Mouse (Mus musculus) c-Kit-negative CD71-positive TER-119-positive erythroid progenitor cells, embryonic 14.5 days (primary cell): ENCODE data around the gene Acot6.

Experiments used
- DNase-seq: peaks from one replicate; pipeline ENCODE4 v3.0.0-alpha.2; 2013; ENCODE audit warnings: low read depth, low spot score

Gene Acot6

GRCm38 (mm10) chr12:84101493-84101845, 1.0 kb downstream of the Acot6 start:
- DNase-seq = no peak

GRCm38 (mm10) chr12:84107012-84107411, 6.6 kb downstream of the Acot6 start:
- no peak for DNase-seq

- DNase-seq = no peak
Measured at GRCm38 (mm10) chr12:84107692-84108091, 7.2 kb downstream of the Acot6 start.

- DNase-seq = no peak
Measured at GRCm38 (mm10) chr12:84109924-84110323, 9.5 kb downstream of the Acot6 start.

GRCm38 (mm10) chr12:84110814-84111213, 10.4 kb downstream of the Acot6 start:
- no peak for DNase-seq

GRCm38 (mm10) chr12:84113676-84114075, 13.2 kb downstream of the Acot6 start:
- no peak for DNase-seq

GRCm38 (mm10) chr12:84114153-84114994, 13.9 kb downstream of the Acot6 start, which contains the start of gene Dnal1:
Gene Dnal1, plus strand, starts transcription at chr12:84114366.
- DNase-seq = no peak

- DNase-seq = no peak
Measured at GRCm38 (mm10) chr12:84119584-84119983, 19.1 kb downstream of the Acot6 start.

GRCm38 (mm10) chr12:84125892-84126291, 25.4 kb downstream of the Acot6 start:
- no peak for DNase-seq

GRCm38 (mm10) chr12:84126899-84127298, 26.4 kb downstream of the Acot6 start:
- DNase-seq = no peak

- no peak for DNase-seq
Measured at GRCm38 (mm10) chr12:84128576-84128975, 28.1 kb downstream of the Acot6 start.

GRCm38 (mm10) chr12:84129931-84130330, 29.5 kb downstream of the Acot6 start:
- no peak for DNase-seq

GRCm38 (mm10) chr12:84132265-84132664, 31.8 kb downstream of the Acot6 start:
- peak; percentile 56 for DNase-seq

GRCm38 (mm10) chr12:84137131-84137530, 36.7 kb downstream of the Acot6 start:
- no peak for DNase-seq

GRCm38 (mm10) chr12:84140135-84140534, 39.7 kb downstream of the Acot6 start:
- no peak for DNase-seq

- DNase-seq = no peak
Measured at GRCm38 (mm10) chr12:84141271-84141670, 40.8 kb downstream of the Acot6 start.

GRCm38 (mm10) chr12:84142281-84143050, 42.0 kb downstream of the Acot6 start:
- no peak for DNase-seq

GRCm38 (mm10) chr12:84147954-84148621, 47.6 kb downstream of the Acot6 start, which contains the start of gene Pnma1:
Gene Pnma1, minus strand, starts transcription at chr12:84148489.
- peak; percentile 85 for DNase-seq

GRCm38 (mm10) chr12:84148622-84149012, 48.2 kb downstream of the Acot6 start:
- DNase-seq = no peak

GRCm38 (mm10) chr12:84149971-84150370, 49.5 kb downstream of the Acot6 start:
- DNase-seq = no peak

- peak; percentile 93 for DNase-seq
Measured at GRCm38 (mm10) chr12:84150976-84151375, 50.5 kb downstream of the Acot6 start.

GRCm38 (mm10) chr12:84151911-84152310, 51.5 kb downstream of the Acot6 start:
- DNase-seq = no peak
